In genomic region chrX:161967692-161968091, GRCm38 (mm10) we compare ENCODE assay signal across 10 mouse cellular contexts.
DNase-seq lines count a peak whose midpoint lies in the region; ATAC-seq and TF ChIP-seq lines count a peak whose summit lies in the region.
"Had no signal": no experiment of that assay in that cellular context is flagged by ENCODE, and none has a peak within 500 bp of the region (broad histone marks: within the 10 kb centered on the region; RNA-seq: fewer than 3 reads in every experiment).

No protein-coding gene starts in this region.

- no peaks in the 10 kb centered on the region for H3K36me3 ChIP-seq in liver, adult 2 months (ENCODE audit: control insufficient read depth, insufficient read depth, low read length)
- no peaks in the 10 kb centered on the region for H3K36me3 ChIP-seq in liver, embryonic 12.5 days
- H3K36me3 ChIP-seq: hindbrain, embryonic 15.5 days; lung, embryonic 15.5 days had no signal

- H3K4me2 ChIP-seq in liver, embryonic 12.5 days = no peak overlapping the region
- H3K4me2 ChIP-seq: hindbrain, embryonic 15.5 days; lung, embryonic 15.5 days had no signal

- peak; percentile 15 for DNase-seq in adrenal gland, postnatal 10 days
- DNase-seq in adrenal gland, postnatal 25 days = no peak
- peak; percentile 30 for DNase-seq in liver, adult 2 months (ENCODE audit: extremely low read depth, low read depth, low spot score)
- DNase-seq in embryo, embryonic 9.5 days (ENCODE audit: extremely low spot score) = peak; percentile 9
- DNase-seq in gastrocnemius, postnatal 4 days (ENCODE audit: low spot score in 2 of 2) = no peak

- H3K27ac ChIP-seq in liver, adult 2 months (replicated peaks; ENCODE audit: insufficient read depth, low read depth, low read length) = no peak overlapping the region
- no peak overlapping the region for H3K27ac ChIP-seq in liver, embryonic 12.5 days
- H3K27ac ChIP-seq: hindbrain, embryonic 15.5 days; lung, embryonic 15.5 days had no signal

- H3K9me3 ChIP-seq in liver, embryonic 12.5 days (replicated peaks) = no peaks in the 10 kb centered on the region
- H3K9me3 ChIP-seq: hindbrain, embryonic 15.5 days; lung, embryonic 15.5 days had no signal

- H3K9ac ChIP-seq in liver, adult 2 months (ENCODE audit: low read depth, low read length) = no peak overlapping the region
- H3K9ac ChIP-seq in liver, embryonic 12.5 days = no peak overlapping the region
- H3K9ac ChIP-seq: hindbrain, embryonic 15.5 days; lung, embryonic 15.5 days had no signal

- no peak overlapping the region for H3K4me3 ChIP-seq in liver, adult 2 months (ENCODE audit: insufficient read depth, low read depth, low read length)
- H3K4me3 ChIP-seq in liver, embryonic 12.5 days = no peak overlapping the region
- H3K4me3 ChIP-seq: hindbrain, embryonic 15.5 days; lung, embryonic 15.5 days had no signal

- H3K79me2 ChIP-seq in liver, adult 2 months (ENCODE audit: control insufficient read depth, insufficient read depth, low read length) = no peaks in the 10 kb centered on the region

- no peaks in the 10 kb centered on the region for H3K27me3 ChIP-seq in liver, adult 2 months (ENCODE audit: control insufficient read depth, insufficient read depth, low read length)
- H3K27me3 ChIP-seq in liver, embryonic 12.5 days (replicated peaks) = peaks cover 10% of the 10 kb centered on the region; the same call in 1 of the 2 replicates

- TF ChIP-seq POLR2A in liver, adult 2 months (IDR thresholded peaks at IDR 0.05; ENCODE audit: extremely low read depth, insufficient read depth, low read length) = no peak

- WGBS in liver, adult 2 months = 49% methylated on average over 4 of the region's 4 CpGs
- WGBS in liver, embryonic 12.5 days (ENCODE audit: insufficient replicate concordance) = 43% methylated on average over 4 of the region's 4 CpGs

- no peak for ATAC-seq in liver, embryonic 12.5 days
- peak; percentile 77 for ATAC-seq in megakaryocyte-erythroid progenitor cell, adult 5-6 weeks (replicated peaks; ENCODE audit: low FRiP score, low TSS enrichment, poor library complexity, severe bottlenecking)
- ATAC-seq in erythroblast, adult 5-6 weeks (replicated peaks; ENCODE audit: low FRiP score, poor library complexity, severe bottlenecking) = no peak

- TF ChIP-seq CTCF in liver, adult 2 months (IDR thresholded peaks at IDR 0.05; ENCODE audit: low read depth, low read length) = peak; percentile 47

- peaks cover 9% of the 10 kb centered on the region; the same call in 1 of the 2 replicates for H3K4me1 ChIP-seq in liver, adult 2 months (ENCODE audit: control insufficient read depth, insufficient read depth, low read length)
- peaks cover 7% of the 10 kb centered on the region for H3K4me1 ChIP-seq in liver, embryonic 12.5 days
- H3K4me1 ChIP-seq: hindbrain, embryonic 15.5 days; lung, embryonic 15.5 days had no signal

Comparison
In these comparisons a context has a peak if more than half of its experiments do, and no peak if none do; other contexts are left out.
1. DNase-seq: peak in adrenal gland, postnatal 10 days (single experiment), liver, adult 2 months (single experiment) and embryo, embryonic 9.5 days (single experiment); none in adrenal gland, postnatal 25 days (single experiment) and gastrocnemius, postnatal 4 days (0 of 2).